Mouse (Mus musculus): Measurements from ENCODE around the gene Sec61a1. TPM values are rescaled to one million over a fixed set of nuclear protein-coding genes. Genes with fewer than 3 reads are reported as not detected.

The Sec61a1 gene
- total RNA-seq, 2 experiments from 2014 or later, result 129 to 138 TPM

- DNase-seq (ENCODE audit: low spot score in 2 of 2), result no peak
These were observed 64.2 kb downstream of the Sec61a1 start for GRCm38 (mm10) chr6:88454545-88454944.

Other genes starting within 250 kb of the Sec61a1 start
- 10 to 100 TPM; 24.6 to 25.1 TPM for gene Eefsec, start 72.4 kb downstream of the Sec61a1 start, total RNA-seq (2021)
- 10 to 100 TPM; 37.4 to 38.9 TPM for gene Ruvbl1, start 53.5 kb downstream of the Sec61a1 start, total RNA-seq (2021)
- under 1 TPM; 0.67 to 0.78 TPM for gene Kbtbd12, start 119.0 kb upstream of the Sec61a1 start, total RNA-seq (2021)
- gene Mgll, start 205.5 kb upstream of the Sec61a1 start, total RNA-seq (2021), result 100 to 1,000 TPM; 120 to 129 TPM

All from layer of hippocampus, postnatal 10 days (tissue).